Mouse (Mus musculus): ENCODE data around the gene Atp5d. TPM values are rescaled to one million over a fixed set of nuclear protein-coding genes. Genes with fewer than 3 reads are reported as not detected.
A peak's percentile ranks its signal among the peaks of the same experiment; 100 is the strongest.

Atp5d gene
- polyA plus RNA-seq, 1 experiment from 2014 or later, result 861 TPM

GRCm38 (mm10) chr10:80103032-80103431 lies 35.4 kb upstream of the Atp5d start:
- whole genome bisulfite sequencing, result 78% methylated on average over 2 of the region's 2 CpGs
- Histone ChIP-seq H3K27ac (ENCODE audit: poor library complexity, severe bottlenecking) (peak overlapping the region; percentile 57; the same call in 1 of the 2 replicates), H3K36me3 (no peaks in the 10 kb centered on the region), H3K9ac (peak overlapping the region; percentile 93), H3K27me3 (replicated peaks) (no peaks in the 10 kb centered on the region), H3K9me3 (replicated peaks) (no peaks in the 10 kb centered on the region), H3K4me3 (no peak overlapping the region), H3K4me1 (replicated peaks) (peaks cover 47% of the 10 kb centered on the region), H3K4me2 (peak overlapping the region; percentile 98; the same call in 1 of the 2 replicates)
- ATAC-seq (ENCODE audit: insufficient number of reproducible peaks, low FRiP score), result no peak; the same call in 1 of the 2 replicates

DNA sequence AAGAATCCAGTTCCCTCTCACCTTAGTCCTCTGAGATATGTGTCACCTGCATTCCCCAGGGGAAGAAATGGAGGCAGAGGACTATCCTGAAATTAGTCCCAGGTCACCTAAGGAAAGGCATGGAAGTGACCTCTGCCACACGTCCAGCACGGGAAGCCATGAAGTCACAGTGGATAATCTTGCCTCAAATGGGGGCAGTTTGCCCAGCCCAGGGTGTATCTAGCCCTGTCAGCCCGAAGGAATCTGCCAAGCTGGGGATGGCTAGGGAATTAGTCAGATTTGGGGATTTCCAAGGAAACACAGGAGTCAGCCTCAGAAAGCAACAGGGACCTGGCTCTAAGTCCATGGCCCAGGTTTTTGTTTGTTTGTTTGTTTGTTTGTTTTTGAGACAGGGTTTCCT lies 34.3 kb upstream of the Atp5d start:
- Histone ChIP-seq H3K27ac (ENCODE audit: poor library complexity, severe bottlenecking) (no peak overlapping the region), H3K4me1 (replicated peaks) (peaks cover 36% of the 10 kb centered on the region), H3K9ac (no peak overlapping the region), H3K27me3 (replicated peaks) (no peaks in the 10 kb centered on the region), H3K9me3 (replicated peaks) (no peaks in the 10 kb centered on the region), H3K4me3 (no peak overlapping the region), H3K4me2 (no peak overlapping the region), H3K36me3 (no peaks in the 10 kb centered on the region)
- WGBS, result 78% methylated on average over 3 of the region's 3 CpGs
- no peak for ATAC-seq (ENCODE audit: insufficient number of reproducible peaks, low FRiP score)

GRCm38 (mm10) chr10:80105460-80105859 lies 33.0 kb upstream of the Atp5d start, which contains the start of gene Sbno2:
Sbno2 (minus strand) TSS chr10:80105571.
- WGBS, result 76% methylated on average over 5 of the region's 5 CpGs
- 0 out of 2 replicates have a peak within 1 kb of the TSS, but pooled peaks have one; percentile 14 for H3K9ac ChIP-seq
- no peak within 1 kb of the TSS for H3K4me3 ChIP-seq
- no peaks in the 10 kb centered on the region for H3K36me3 ChIP-seq
- no peaks in the 10 kb centered on the region for H3K27me3 ChIP-seq (replicated peaks)
- H3K4me1 ChIP-seq (replicated peaks), result peaks cover 23% of the 10 kb centered on the region
- no peak within 1 kb of the TSS for H3K27ac ChIP-seq (ENCODE audit: poor library complexity, severe bottlenecking)
- no peaks in the 10 kb centered on the region for H3K9me3 ChIP-seq (replicated peaks)
- ATAC-seq (ENCODE audit: insufficient number of reproducible peaks, low FRiP score), result no peak
- H3K4me2 ChIP-seq, result no peak within 1 kb of the TSS

GRCm38 (mm10) chr10:80105926-80106325 lies 32.5 kb upstream of the Atp5d start:
- Histone ChIP-seq H3K4me3 (no peak overlapping the region), H3K27ac (ENCODE audit: poor library complexity, severe bottlenecking) (no peak overlapping the region), H3K27me3 (replicated peaks) (no peaks in the 10 kb centered on the region), H3K4me1 (replicated peaks) (peaks cover 18% of the 10 kb centered on the region), H3K36me3 (no peaks in the 10 kb centered on the region), H3K4me2 (no peak overlapping the region), H3K9ac (no peak overlapping the region), H3K9me3 (replicated peaks) (no peaks in the 10 kb centered on the region)
- no peak for ATAC-seq (ENCODE audit: insufficient number of reproducible peaks, low FRiP score)
- 70% methylated on average over 5 of the region's 5 CpGs for WGBS

DNA sequence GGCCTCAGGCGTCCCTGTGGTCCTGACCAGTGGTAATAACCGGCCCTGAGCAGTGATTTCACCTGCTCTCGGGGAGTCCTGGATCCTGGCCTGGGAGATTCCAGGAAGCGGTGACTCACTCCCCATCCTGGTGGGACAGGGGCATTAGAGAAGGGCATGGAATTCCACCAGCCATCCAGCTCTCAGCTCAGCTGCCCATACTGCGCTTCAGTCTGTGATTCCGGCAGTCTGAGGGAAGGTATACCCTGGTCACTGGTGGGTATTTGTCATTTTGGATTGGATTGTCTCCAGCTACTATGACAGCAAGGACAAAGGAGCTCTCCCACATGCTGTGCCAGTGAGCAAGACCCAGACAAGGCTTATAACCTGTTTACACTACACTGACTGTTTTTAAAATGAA lies 30.8 kb upstream of the Atp5d start:
- H3K4me3 ChIP-seq, result no peak overlapping the region
- 52% methylated on average over 6 of the region's 6 CpGs for WGBS

DNA sequence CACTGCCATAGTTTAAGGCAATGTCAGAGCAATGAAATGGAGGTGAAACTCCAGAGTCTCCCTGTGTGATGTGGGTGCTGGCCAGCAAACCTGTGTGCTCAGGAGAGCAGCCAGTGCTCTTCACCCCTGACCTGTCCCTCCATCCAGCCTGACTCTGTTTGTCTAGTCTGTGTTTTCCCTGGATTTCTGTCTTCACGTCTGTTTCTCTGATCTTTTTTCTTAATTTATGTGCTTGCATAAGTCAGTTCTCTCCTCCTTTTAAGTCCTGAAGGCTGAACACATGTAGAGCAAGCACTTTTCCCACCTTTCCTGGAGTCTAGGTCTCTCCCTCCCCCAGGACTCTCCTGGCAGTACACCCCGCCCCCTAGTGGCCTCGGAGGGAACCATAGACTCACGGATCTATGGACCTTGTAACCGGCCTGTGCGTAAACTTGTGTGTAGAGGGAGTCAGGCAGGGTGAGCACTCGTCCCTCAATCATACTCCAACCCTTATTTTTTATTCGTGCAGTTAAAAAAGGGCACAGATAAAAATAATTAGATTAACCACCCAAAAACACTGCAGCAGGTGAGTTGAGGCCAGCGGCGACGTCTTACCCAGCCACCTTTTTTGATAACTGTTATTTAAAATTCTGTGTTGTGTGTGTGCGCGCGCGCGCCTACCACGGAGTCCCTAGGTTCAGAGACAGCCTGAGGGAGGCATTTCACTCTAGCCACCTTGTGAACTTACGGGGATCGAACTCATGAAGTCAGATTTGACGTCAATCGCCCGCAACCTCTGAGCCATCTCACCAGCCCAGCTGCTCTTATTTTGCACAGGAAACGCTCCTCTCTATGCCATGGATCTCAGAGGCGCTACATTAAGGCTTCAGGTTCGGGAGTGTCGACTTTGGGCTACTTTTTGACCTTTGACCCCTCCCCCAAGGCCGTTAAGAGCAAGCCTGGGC lies 23.8 kb upstream of the Atp5d start:
- 2% methylated on average over 27 of the region's 27 CpGs for WGBS
- peak; percentile 55 for ATAC-seq (ENCODE audit: insufficient number of reproducible peaks, low FRiP score)
- H3K27ac ChIP-seq (ENCODE audit: poor library complexity, severe bottlenecking), result peak overlapping the region; percentile 90
- peaks cover 32% of the 10 kb centered on the region for H3K4me1 ChIP-seq (replicated peaks)
- no peaks in the 10 kb centered on the region for H3K9me3 ChIP-seq (replicated peaks)
- peak overlapping the region; percentile 71 for H3K4me3 ChIP-seq
- no peaks in the 10 kb centered on the region for H3K27me3 ChIP-seq (replicated peaks)
- peak overlapping the region; percentile 73 for H3K9ac ChIP-seq
- H3K36me3 ChIP-seq, result peaks cover 20% of the 10 kb centered on the region
- H3K4me2 ChIP-seq, result peak overlapping the region; percentile 72

More for the DNA sequence above, 30.8 kb upstream of the Atp5d start:
- Histone ChIP-seq H3K36me3 (no peaks in the 10 kb centered on the region), H3K9me3 (replicated peaks) (no peaks in the 10 kb centered on the region), H3K27me3 (replicated peaks) (no peaks in the 10 kb centered on the region), H3K4me1 (replicated peaks) (peaks cover 6% of the 10 kb centered on the region; the same call in 1 of the 2 replicates), H3K27ac (ENCODE audit: poor library complexity, severe bottlenecking) (no peak overlapping the region), H3K9ac (0 out of 2 replicates have a peak overlapping the region, but pooled peaks have one; percentile 31), H3K4me2 (no peak overlapping the region)
- no peak for ATAC-seq (ENCODE audit: insufficient number of reproducible peaks, low FRiP score)

DNA sequence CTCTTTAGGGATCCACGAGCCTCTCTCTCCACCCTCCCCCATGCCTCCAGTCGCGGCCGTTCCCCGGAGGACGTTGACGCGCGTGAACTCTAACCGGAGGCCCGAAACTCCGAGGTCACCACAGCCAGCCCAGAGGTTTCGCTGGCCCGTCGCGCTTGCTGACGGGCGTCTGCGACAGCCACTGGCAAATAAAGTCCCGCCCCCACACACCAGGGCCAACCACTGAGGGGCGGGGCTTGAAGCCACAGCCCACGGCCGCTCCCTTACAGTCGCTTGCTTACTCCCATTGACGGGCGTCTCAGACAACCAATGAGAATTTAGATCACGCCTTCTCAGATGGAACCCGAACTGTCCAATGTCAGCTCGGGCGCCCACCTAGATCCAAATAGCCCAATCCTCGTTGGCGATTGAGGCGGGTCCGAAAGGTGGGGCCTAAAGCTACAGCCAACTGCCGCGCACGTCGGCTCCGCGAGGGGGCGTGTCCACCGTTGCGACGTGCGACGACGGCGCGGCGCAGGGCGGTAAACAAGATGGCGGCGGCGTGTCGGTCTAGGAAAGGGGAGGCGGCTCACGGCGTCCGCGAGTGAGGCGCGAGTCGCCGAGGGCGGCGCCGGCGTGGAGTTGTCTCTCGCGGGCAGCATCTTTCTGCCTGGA lies 23.0 kb upstream of the Atp5d start, which contains the start of gene Stk11:
Gene Stk11, plus strand, starts transcription at position 514 of the 654 bp plus-strand sequence.
- ATAC-seq (ENCODE audit: insufficient number of reproducible peaks, low FRiP score), result peak; percentile 98

GRCm38 (mm10) chr10:80115944-80116335 lies 22.5 kb upstream of the Atp5d start:
- Histone ChIP-seq H3K4me2 (peak overlapping the region; percentile 97), H3K9ac (peak overlapping the region; percentile 81), H3K27me3 (replicated peaks) (no peaks in the 10 kb centered on the region), H3K27ac (ENCODE audit: poor library complexity, severe bottlenecking) (peak overlapping the region; percentile 53), H3K4me3 (peak overlapping the region; percentile 71), H3K4me1 (replicated peaks) (peaks cover 42% of the 10 kb centered on the region), H3K36me3 (peaks cover 33% of the 10 kb centered on the region), H3K9me3 (replicated peaks) (no peaks in the 10 kb centered on the region)
- no peak for ATAC-seq (ENCODE audit: insufficient number of reproducible peaks, low FRiP score)
- WGBS, result under 1% methylated on average over 53 of the region's 63 CpGs

More for the DNA sequence above, 23.0 kb upstream of the Atp5d start, which contains the start of gene Stk11:
- H3K9ac ChIP-seq, result peak within 1 kb of the TSS; percentile 81
- no peaks in the 10 kb centered on the region for H3K9me3 ChIP-seq (replicated peaks)
- H3K27ac ChIP-seq (ENCODE audit: poor library complexity, severe bottlenecking), result peak within 1 kb of the TSS; percentile 90
- WGBS, result under 1% methylated on average over 69 of the region's 70 CpGs
- H3K36me3 ChIP-seq, result peaks cover 28% of the 10 kb centered on the region
- no peaks in the 10 kb centered on the region for H3K27me3 ChIP-seq (replicated peaks)
- peaks cover 40% of the 10 kb centered on the region for H3K4me1 ChIP-seq (replicated peaks)
- peak within 1 kb of the TSS; percentile 71 for H3K4me3 ChIP-seq
- H3K4me2 ChIP-seq, result peak within 1 kb of the TSS; percentile 97

- peak overlapping the region; percentile 71 for H3K4me3 ChIP-seq
- no peak for ATAC-seq (ENCODE audit: insufficient number of reproducible peaks, low FRiP score)
- H3K9ac ChIP-seq, result peak overlapping the region; percentile 81
- H3K27ac ChIP-seq (ENCODE audit: poor library complexity, severe bottlenecking), result peak overlapping the region; percentile 53
- WGBS, result 0% methylated on average over 27 of the region's 27 CpGs
- H3K9me3 ChIP-seq (replicated peaks), result no peaks in the 10 kb centered on the region
- H3K36me3 ChIP-seq, result peaks cover 37% of the 10 kb centered on the region
- peak overlapping the region; percentile 97 for H3K4me2 ChIP-seq
- H3K4me1 ChIP-seq (replicated peaks), result peaks cover 42% of the 10 kb centered on the region
- H3K27me3 ChIP-seq (replicated peaks), result no peaks in the 10 kb centered on the region
These were observed 21.9 kb upstream of the Atp5d start for GRCm38 (mm10) chr10:80116563-80116926.

- WGBS, result under 1% methylated on average over 30 of the region's 30 CpGs
- ATAC-seq (ENCODE audit: insufficient number of reproducible peaks, low FRiP score), result no peak
- Histone ChIP-seq H3K4me3 (peak overlapping the region; percentile 71), H3K4me2 (peak overlapping the region; percentile 97), H3K27ac (ENCODE audit: poor library complexity, severe bottlenecking) (peak overlapping the region; percentile 53), H3K27me3 (replicated peaks) (no peaks in the 10 kb centered on the region), H3K4me1 (replicated peaks) (peaks cover 42% of the 10 kb centered on the region), H3K9ac (peak overlapping the region; percentile 81), H3K9me3 (replicated peaks) (no peaks in the 10 kb centered on the region), H3K36me3 (peaks cover 43% of the 10 kb centered on the region)
These were observed 21.3 kb upstream of the Atp5d start for GRCm38 (mm10) chr10:80116927-80117691.
